Mouse (Mus musculus) cortical plate, adult 2 months (tissue): ENCODE measurements around the gene Tet1. TPM values are rescaled to one million over a fixed set of nuclear protein-coding genes. Genes with fewer than 3 reads are reported as not detected.

Experiments
- H3K27ac ChIP-seq: fragments of 200-500 bp; 2 replicates; pipeline ENCODE4 v1.5.1; 2012; ENCODE audit warnings: low read length, control low read depth, inconsistent platforms; ENCODE audit not compliant: insufficient read depth
- H3K4me1 ChIP-seq: fragments of 200-500 bp; 2 replicates; pipeline ENCODE4 v1.6.1; 2011; ENCODE audit warnings: low read length; ENCODE audit not compliant: control insufficient read depth, insufficient read depth
- H3K4me3 ChIP-seq: fragments of 200-500 bp; 2 replicates; pipeline ENCODE4 v1.5.1; 2011; ENCODE audit warnings: mild to moderate bottlenecking, low read length, control low read depth; ENCODE audit not compliant: insufficient read depth
- CTCF ChIP-seq: fragments of 200-500 bp; IDR thresholded peaks from 2 replicates; pipeline ENCODE4 v1.5.1; 2011; ENCODE audit warnings: mild to moderate bottlenecking, control low read depth, low read length; ENCODE audit not compliant: insufficient read depth; ENCODE audit errors: extremely low read depth
- POLR2A ChIP-seq: fragments of 200-500 bp; IDR thresholded peaks from 2 replicates; pipeline ENCODE4 v1.6.1; 2011; ENCODE audit warnings: mild to moderate bottlenecking, low read length, control low read depth; ENCODE audit not compliant: insufficient read depth; ENCODE audit errors: extremely low read depth
- polyA plus RNA-seq: library from polyadenylated mRNA; depleted of rRNA; stranded (reverse); fragments of >200 nt; gene quantifications from 2 replicates; pipeline ENCODE4 v1.2.3, GENCODE M21; 2012

Gene Tet1
- polyA plus RNA-seq, 1 experiment, result 3.2 TPM

- no peak overlapping the region for H3K27ac ChIP-seq
- TF ChIP-seq CTCF, result no peak
- no peak for TF ChIP-seq POLR2A
- no peaks in the 10 kb centered on the region for H3K4me1 ChIP-seq
- no peak overlapping the region for H3K4me3 ChIP-seq
These were observed 2.3 kb upstream of the Tet1 start for GRCm38 (mm10) chr10:62911120-62911519.

- Histone ChIP-seq H3K27ac (no peak overlapping the region), H3K4me1 (no peaks in the 10 kb centered on the region), H3K4me3 (no peak overlapping the region)
- TF ChIP-seq POLR2A, result no peak
These were observed 2.5 kb downstream of the Tet1 start for GRCm38 (mm10) chr10:62906336-62906735.

GRCm38 (mm10) chr10:62902829-62903228 lies 6.0 kb downstream of the Tet1 start:
- Histone ChIP-seq H3K4me1 (no peaks in the 10 kb centered on the region), H3K4me3 (no peak overlapping the region), H3K27ac (no peak overlapping the region)
- TF ChIP-seq POLR2A (no peak), CTCF (no peak)

GRCm38 (mm10) chr10:62901826-62902225 lies 7.0 kb downstream of the Tet1 start:
- TF ChIP-seq POLR2A (no peak), CTCF (no peak)
- Histone ChIP-seq H3K27ac (no peak overlapping the region), H3K4me3 (no peak overlapping the region), H3K4me1 (no peaks in the 10 kb centered on the region)

- TF ChIP-seq CTCF (no peak), POLR2A (no peak)
- no peaks in the 10 kb centered on the region for H3K4me1 ChIP-seq
- H3K4me3 ChIP-seq, result no peak overlapping the region
- H3K27ac ChIP-seq, result no peak overlapping the region
These were observed 8.7 kb downstream of the Tet1 start for GRCm38 (mm10) chr10:62900144-62900543.

GRCm38 (mm10) chr10:62898061-62898460 lies 10.7 kb downstream of the Tet1 start:
- Histone ChIP-seq H3K4me3 (no peak overlapping the region), H3K27ac (no peak overlapping the region), H3K4me1 (no peaks in the 10 kb centered on the region)
- no peak for TF ChIP-seq CTCF
- no peak for TF ChIP-seq POLR2A

GRCm38 (mm10) chr10:62897437-62897836 lies 11.4 kb downstream of the Tet1 start:
- H3K4me1 ChIP-seq, result no peaks in the 10 kb centered on the region
- TF ChIP-seq CTCF (no peak), POLR2A (no peak)
- H3K27ac ChIP-seq, result no peak overlapping the region
- H3K4me3 ChIP-seq, result no peak overlapping the region

- Histone ChIP-seq H3K4me1 (no peaks in the 10 kb centered on the region), H3K4me3 (no peak overlapping the region), H3K27ac (no peak overlapping the region)
- no peak for TF ChIP-seq CTCF
- no peak for TF ChIP-seq POLR2A
These were observed 12.0 kb downstream of the Tet1 start for GRCm38 (mm10) chr10:62896774-62897173.

- no peak overlapping the region for H3K27ac ChIP-seq
- no peak for TF ChIP-seq CTCF
- TF ChIP-seq POLR2A, result no peak
- no peak overlapping the region for H3K4me3 ChIP-seq
These were observed 12.8 kb downstream of the Tet1 start for GRCm38 (mm10) chr10:62896035-62896434.

GRCm38 (mm10) chr10:62895386-62895785 lies 13.4 kb downstream of the Tet1 start:
- no peak for TF ChIP-seq CTCF
- no peak for TF ChIP-seq POLR2A
- Histone ChIP-seq H3K4me1 (no peaks in the 10 kb centered on the region), H3K27ac (no peak overlapping the region), H3K4me3 (no peak overlapping the region)

More at GRCm38 (mm10) chr10:62896035-62896434, 12.8 kb downstream of the Tet1 start:
- no peaks in the 10 kb centered on the region for H3K4me1 ChIP-seq

GRCm38 (mm10) chr10:62894447-62894846 lies 14.3 kb downstream of the Tet1 start:
- H3K4me1 ChIP-seq, result no peaks in the 10 kb centered on the region
- H3K4me3 ChIP-seq, result no peak overlapping the region
- TF ChIP-seq CTCF (no peak), POLR2A (no peak)
- no peak overlapping the region for H3K27ac ChIP-seq
